Mouse (Mus musculus) megakaryocyte progenitor cell, adult 5-6 weeks (primary cell): ENCODE results near the gene Tbx3. TPM values are rescaled to one million over a fixed set of nuclear protein-coding genes. Genes with fewer than 3 reads are reported as not detected.

ENCODE experiments used
- ATAC-seq: replicated peaks from 2 replicates; pipeline ENCODE4 v1.8.0; 2016; ENCODE audit warnings: mild to moderate bottlenecking, moderate TSS enrichment, inconsistent platforms; ENCODE audit not compliant: poor library complexity
- total RNA-seq, 2 experiments: library from RNA; stranded (forward) in 1 of 2; stranded (reverse) in 1 of 2; fragments of 157-497, 149-512 nt in 1 of 2; fragments of 200-1000 nt in 1 of 2; gene quantifications; 2 replicates each; pipeline versions ENCODE4 v1.2.3 to v1.2.4; 2015 to 2017

Tbx3 gene
- total RNA-seq, 2 experiments from 2014 or later = not detected

- ATAC-seq = no peak
Observed at GRCm38 (mm10) chr5:119694914-119695313, 24.4 kb downstream of the Tbx3 start.

- no peak for ATAC-seq
Observed at GRCm38 (mm10) chr5:119703031-119703430, 32.6 kb downstream of the Tbx3 start.

GRCm38 (mm10) chr5:119704900-119705299 is 34.4 kb downstream of the Tbx3 start:
- ATAC-seq = no peak

GRCm38 (mm10) chr5:119706467-119706866 is 36.0 kb downstream of the Tbx3 start:
- no peak for ATAC-seq

- ATAC-seq = no peak
Observed at GRCm38 (mm10) chr5:119708850-119709585, 38.5 kb downstream of the Tbx3 start.

- no peak for ATAC-seq
Observed at GRCm38 (mm10) chr5:119709826-119710559, 39.5 kb downstream of the Tbx3 start.

- no peak for ATAC-seq
Observed at GRCm38 (mm10) chr5:119710756-119711155, 40.3 kb downstream of the Tbx3 start.

- ATAC-seq = no peak
Observed at GRCm38 (mm10) chr5:119711626-119712025, 41.2 kb downstream of the Tbx3 start.

GRCm38 (mm10) chr5:119712679-119713246 is 42.3 kb downstream of the Tbx3 start:
- peak; percentile 92 for ATAC-seq

GRCm38 (mm10) chr5:119720471-119721265 is 50.2 kb downstream of the Tbx3 start:
- no peak for ATAC-seq

GRCm38 (mm10) chr5:119732978-119733377 is 62.5 kb downstream of the Tbx3 start:
- peak; percentile 82 for ATAC-seq

Other genes with a start within 250 kb of the Tbx3 start
- gene Tbx5, start 162.0 kb downstream of the Tbx3 start, total RNA-seq (2015) = not detected in 2 replicates
- not detected in 2 replicates for gene Tbx5, start 162.0 kb downstream of the Tbx3 start, total RNA-seq (2017)